Mouse (Mus musculus) gastrocnemius, postnatal 4 days (tissue): ENCODE measurements at regions not wholly inside any gene's neighbourhood (a gene's known extent, or its start where the extent isn't known, plus 50 kb on each side); places are given as distances from the start of the nearest gene placed in this dataset.

Source experiments
- DNase-seq, 2 experiments: peaks; one replicate each; pipeline ENCODE4 v3.0.0; 2021 to 2022; ENCODE audit warnings: low spot score in 2 of 2, mixed read lengths in 2 of 2

GRCm38 (mm10) chr3:121864734-121865445 is 49.8 kb upstream of the Abcd3 start:
- DNase-seq = no peak
